Mouse (Mus musculus) liver, adult 2 months (tissue): ENCODE results near the gene Yars2.

Experiments
- CTCF ChIP-seq: fragments of 200-500 bp; IDR thresholded peaks from 2 replicates; pipeline ENCODE4 v1.5.1; 2011; ENCODE audit warnings: low read depth, low read length, control low read depth
- POLR2A ChIP-seq: fragments of 200-500 bp; IDR thresholded peaks from 2 replicates; pipeline ENCODE4 v1.6.1; 2011; ENCODE audit warnings: low read length, control low read depth; ENCODE audit not compliant: insufficient read depth; ENCODE audit errors: extremely low read depth

- TF ChIP-seq CTCF (no peak), POLR2A (no peak)
Measured at GRCm38 (mm10) chr16:16357908-16358307, 55.1 kb downstream of the Yars2 start.
